Mouse (Mus musculus): Measurements from ENCODE around the gene Map4k4. TPM values are rescaled to one million over a fixed set of nuclear protein-coding genes. Genes with fewer than 3 reads are reported as not detected.

Gene Map4k4
- polyA plus RNA-seq, 1 experiment from 2014 or later: 35.7 TPM

DNA sequence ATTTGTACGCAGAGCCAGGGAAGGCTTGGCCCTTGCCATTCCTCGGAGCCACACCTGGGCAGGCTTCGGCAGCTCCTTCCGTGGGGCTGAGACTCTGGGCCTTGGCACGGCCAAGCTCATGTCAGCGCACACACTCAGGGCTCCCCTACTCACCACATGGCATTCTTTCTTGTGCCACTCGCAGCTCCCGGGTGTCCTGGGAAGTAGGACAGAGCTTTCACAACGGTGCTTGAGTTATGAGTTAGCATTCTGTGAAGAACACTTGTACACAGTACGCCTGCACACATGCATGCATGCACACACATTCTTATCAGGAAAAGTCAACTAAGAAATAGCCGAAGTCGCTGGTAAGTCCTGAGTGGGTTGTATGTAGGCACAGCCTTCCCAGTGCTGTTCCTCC, 38.7 kb downstream of the Map4k4 start:
- peaks cover 96% of the 10 kb centered on the region for H3K4me1 ChIP-seq
- peak overlapping the region; percentile 20 for H3K27ac ChIP-seq (replicated peaks)
- WGBS: 66% methylated on average over 12 of the region's 12 CpGs
- H3K9me3 ChIP-seq (replicated peaks): no peaks in the 10 kb centered on the region
- no peak overlapping the region for H3K9ac ChIP-seq (replicated peaks)
- no peak for ATAC-seq (ENCODE audit: low FRiP score)
- no peak overlapping the region for H3K4me3 ChIP-seq (replicated peaks)
- H3K36me3 ChIP-seq: no peaks in the 10 kb centered on the region
- H3K27me3 ChIP-seq (replicated peaks): no peaks in the 10 kb centered on the region
- no peak overlapping the region for H3K4me2 ChIP-seq

- Histone ChIP-seq H3K27me3 (replicated peaks) (no peaks in the 10 kb centered on the region), H3K36me3 (no peaks in the 10 kb centered on the region), H3K9me3 (replicated peaks) (no peaks in the 10 kb centered on the region), H3K27ac (replicated peaks) (peak overlapping the region; percentile 82; the same call in 1 of the 2 replicates), H3K4me1 (peaks cover 96% of the 10 kb centered on the region), H3K4me3 (replicated peaks) (no peak overlapping the region), H3K4me2 (no peak overlapping the region), H3K9ac (replicated peaks) (no peak overlapping the region)
- no peak for ATAC-seq (ENCODE audit: low FRiP score)
- 82% methylated on average over 2 of the region's 2 CpGs for WGBS
These were observed 39.6 kb downstream of the Map4k4 start for GRCm38 (mm10) chr1:39940342-39940741.

GRCm38 (mm10) chr1:39941237-39942179, 40.8 kb downstream of the Map4k4 start:
- WGBS: 65% methylated on average over 10 of the region's 10 CpGs
- no peak overlapping the region for H3K4me3 ChIP-seq (replicated peaks)
- H3K4me1 ChIP-seq: peaks cover 96% of the 10 kb centered on the region
- H3K27me3 ChIP-seq (replicated peaks): no peaks in the 10 kb centered on the region
- H3K9me3 ChIP-seq (replicated peaks): no peaks in the 10 kb centered on the region
- peak; percentile 23; the same call in 1 of the 2 replicates for ATAC-seq (ENCODE audit: low FRiP score)
- no peaks in the 10 kb centered on the region for H3K36me3 ChIP-seq
- H3K9ac ChIP-seq (replicated peaks): no peak overlapping the region
- H3K27ac ChIP-seq (replicated peaks): peak overlapping the region; percentile 82
- no peak overlapping the region for H3K4me2 ChIP-seq

- Histone ChIP-seq H3K27me3 (replicated peaks) (no peaks in the 10 kb centered on the region), H3K36me3 (no peaks in the 10 kb centered on the region), H3K4me2 (peak overlapping the region; percentile 34), H3K4me3 (replicated peaks) (0 out of 2 replicates have a peak overlapping the region, but pooled peaks have one; percentile 4), H3K9me3 (replicated peaks) (no peaks in the 10 kb centered on the region), H3K27ac (replicated peaks) (peak overlapping the region; percentile 82), H3K4me1 (peaks cover 95% of the 10 kb centered on the region), H3K9ac (replicated peaks) (0 out of 2 replicates have a peak overlapping the region, but pooled peaks have one; percentile 5)
- ATAC-seq (ENCODE audit: low FRiP score): peak; percentile 30; the same call in 1 of the 2 replicates
- 7% methylated on average over 8 of the region's 8 CpGs for WGBS
These were observed 42.2 kb downstream of the Map4k4 start for GRCm38 (mm10) chr1:39942935-39943334.

- Histone ChIP-seq H3K4me1 (peaks cover 95% of the 10 kb centered on the region), H3K36me3 (no peaks in the 10 kb centered on the region), H3K4me2 (no peak overlapping the region), H3K27ac (replicated peaks) (peak overlapping the region; percentile 49), H3K27me3 (replicated peaks) (no peaks in the 10 kb centered on the region), H3K4me3 (replicated peaks) (no peak overlapping the region), H3K9ac (replicated peaks) (no peak overlapping the region), H3K9me3 (replicated peaks) (no peaks in the 10 kb centered on the region)
- 19% methylated on average over 5 of the region's 5 CpGs for WGBS
- no peak for ATAC-seq (ENCODE audit: low FRiP score)
These were observed 43.7 kb downstream of the Map4k4 start for GRCm38 (mm10) chr1:39944306-39944971.

GRCm38 (mm10) chr1:39944972-39945323, 44.2 kb downstream of the Map4k4 start:
- H3K4me1 ChIP-seq: peaks cover 95% of the 10 kb centered on the region
- H3K27ac ChIP-seq (replicated peaks): peak overlapping the region; percentile 49
- no peak overlapping the region for H3K9ac ChIP-seq (replicated peaks)
- H3K36me3 ChIP-seq: no peaks in the 10 kb centered on the region
- no peaks in the 10 kb centered on the region for H3K9me3 ChIP-seq (replicated peaks)
- no peak overlapping the region for H3K4me3 ChIP-seq (replicated peaks)
- ATAC-seq (ENCODE audit: low FRiP score): no peak
- WGBS: 25% methylated on average over 4 of the region's 4 CpGs
- no peak overlapping the region for H3K4me2 ChIP-seq
- no peaks in the 10 kb centered on the region for H3K27me3 ChIP-seq (replicated peaks)

DNA sequence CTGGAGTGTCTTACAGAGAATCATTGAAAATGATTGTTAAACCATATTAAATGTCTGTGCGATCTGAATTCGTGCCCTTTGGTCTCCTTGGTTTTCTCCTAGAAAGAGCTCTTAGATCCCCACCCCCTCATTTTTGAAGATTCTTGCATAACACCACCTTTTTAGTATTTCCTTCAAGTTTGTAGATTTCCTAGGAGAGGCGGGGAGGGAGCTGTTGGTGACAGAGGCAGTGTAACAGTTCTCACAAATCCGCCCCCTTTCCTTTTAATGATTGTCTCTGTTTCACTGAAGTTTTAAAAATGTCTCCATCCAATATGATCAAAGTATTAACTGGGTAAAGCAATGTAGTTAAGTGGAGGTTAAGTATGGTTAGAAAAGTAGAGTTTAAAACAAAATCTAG, 45.7 kb downstream of the Map4k4 start:
- Histone ChIP-seq H3K4me3 (replicated peaks) (no peak overlapping the region), H3K27me3 (replicated peaks) (no peaks in the 10 kb centered on the region), H3K4me1 (peaks cover 93% of the 10 kb centered on the region), H3K27ac (replicated peaks) (peak overlapping the region; percentile 62; the same call in 1 of the 2 replicates), H3K4me2 (no peak overlapping the region), H3K36me3 (no peaks in the 10 kb centered on the region), H3K9ac (replicated peaks) (no peak overlapping the region), H3K9me3 (replicated peaks) (no peaks in the 10 kb centered on the region)
- 69% methylated on average over 4 of the region's 4 CpGs for WGBS
- no peak for ATAC-seq (ENCODE audit: low FRiP score)

- H3K36me3 ChIP-seq: no peaks in the 10 kb centered on the region
- no peaks in the 10 kb centered on the region for H3K27me3 ChIP-seq (replicated peaks)
- no peak for ATAC-seq (ENCODE audit: low FRiP score)
- no peak overlapping the region for H3K4me3 ChIP-seq (replicated peaks)
- no peak overlapping the region for H3K9ac ChIP-seq (replicated peaks)
- WGBS: 47% methylated on average over 6 of the region's 6 CpGs
- H3K9me3 ChIP-seq (replicated peaks): no peaks in the 10 kb centered on the region
- H3K4me2 ChIP-seq: peak overlapping the region; percentile 1; the same call in 1 of the 2 replicates
- H3K27ac ChIP-seq (replicated peaks): peak overlapping the region; percentile 83
- H3K4me1 ChIP-seq: peaks cover 92% of the 10 kb centered on the region
These were observed 46.5 kb downstream of the Map4k4 start for GRCm38 (mm10) chr1:39947179-39947578.

- H3K4me3 ChIP-seq (replicated peaks): no peak overlapping the region
- H3K9ac ChIP-seq (replicated peaks): no peak overlapping the region
- peak overlapping the region; percentile 83 for H3K27ac ChIP-seq (replicated peaks)
- peak; percentile 69 for ATAC-seq (ENCODE audit: low FRiP score)
- WGBS: 20% methylated on average over 6 of the region's 6 CpGs
- H3K27me3 ChIP-seq (replicated peaks): no peaks in the 10 kb centered on the region
- H3K9me3 ChIP-seq (replicated peaks): no peaks in the 10 kb centered on the region
- H3K36me3 ChIP-seq: no peaks in the 10 kb centered on the region
- peaks cover 91% of the 10 kb centered on the region for H3K4me1 ChIP-seq
- peak overlapping the region; percentile 1; the same call in 1 of the 2 replicates for H3K4me2 ChIP-seq
These were observed 47.1 kb downstream of the Map4k4 start for GRCm38 (mm10) chr1:39947701-39948359.

DNA sequence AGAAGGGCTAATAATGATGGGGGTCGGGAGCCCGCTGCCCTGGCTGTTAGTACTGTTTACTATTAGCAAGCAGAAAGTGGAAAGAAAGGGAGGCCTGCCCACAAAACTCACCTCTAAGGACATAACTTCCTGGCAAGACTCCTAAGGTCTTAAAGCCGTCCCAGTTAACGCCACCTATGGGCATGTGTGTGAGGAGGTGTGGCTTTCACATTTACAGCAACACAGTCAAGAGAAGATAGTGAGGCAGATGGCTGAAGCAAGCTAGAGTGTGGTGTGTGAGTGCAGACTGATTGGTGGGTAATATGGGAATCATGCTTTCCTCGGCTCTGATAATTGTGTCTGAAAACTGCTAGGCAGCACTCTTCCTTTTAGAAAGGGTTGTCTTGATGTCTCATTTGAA, 48.5 kb downstream of the Map4k4 start:
- Histone ChIP-seq H3K4me3 (replicated peaks) (no peak overlapping the region), H3K9me3 (replicated peaks) (no peaks in the 10 kb centered on the region), H3K4me1 (peaks cover 90% of the 10 kb centered on the region), H3K27me3 (replicated peaks) (no peaks in the 10 kb centered on the region), H3K27ac (replicated peaks) (peak overlapping the region; percentile 58), H3K36me3 (no peaks in the 10 kb centered on the region), H3K4me2 (no peak overlapping the region), H3K9ac (replicated peaks) (no peak overlapping the region)
- WGBS: 40% methylated on average over 5 of the region's 5 CpGs
- no peak for ATAC-seq (ENCODE audit: low FRiP score)

DNA sequence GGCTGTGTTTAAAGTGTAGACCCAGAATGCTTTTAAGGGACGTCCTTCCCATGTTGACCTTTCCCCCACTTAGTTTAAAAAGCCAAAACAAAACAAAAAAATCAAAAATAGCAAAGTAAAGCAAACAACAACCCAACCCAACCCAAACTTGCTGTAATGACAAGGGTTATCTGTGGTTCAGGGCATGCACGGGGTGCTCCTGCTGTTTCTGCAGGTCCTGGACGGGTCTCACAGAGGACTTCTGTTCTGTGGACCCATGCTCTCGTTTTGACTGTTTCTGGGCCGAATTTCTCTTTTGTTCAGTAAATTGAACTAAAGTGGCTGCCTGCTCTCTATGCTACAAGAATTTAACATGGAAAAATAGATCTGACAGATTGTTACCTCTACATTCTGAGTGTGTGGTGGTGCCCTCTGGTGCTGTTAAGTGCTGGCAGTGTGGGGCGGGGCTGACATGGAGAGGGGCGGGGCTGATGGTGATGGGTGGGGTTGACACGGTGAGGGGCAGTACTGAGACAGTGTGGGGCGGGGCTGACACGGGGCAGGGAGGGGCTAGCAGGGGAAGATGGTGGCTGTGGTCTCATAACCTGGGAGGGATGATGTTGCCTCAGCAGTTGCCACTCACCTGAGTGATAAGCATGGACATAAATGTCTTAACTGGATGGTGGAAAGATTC, 49.2 kb downstream of the Map4k4 start:
- Histone ChIP-seq H3K9me3 (replicated peaks) (no peaks in the 10 kb centered on the region), H3K27me3 (replicated peaks) (no peaks in the 10 kb centered on the region), H3K27ac (replicated peaks) (0 out of 2 replicates have a peak overlapping the region, but pooled peaks have one; percentile 7), H3K4me1 (peaks cover 85% of the 10 kb centered on the region), H3K36me3 (no peaks in the 10 kb centered on the region), H3K4me3 (replicated peaks) (no peak overlapping the region), H3K9ac (replicated peaks) (no peak overlapping the region), H3K4me2 (no peak overlapping the region)
- WGBS: 40% methylated on average over 10 of the region's 10 CpGs
- ATAC-seq (ENCODE audit: low FRiP score): no peak

Data from neural tube, embryonic 15.5 days (tissue).